Mouse (Mus musculus) midbrain, embryonic 16.5 days (tissue): ENCODE data around the gene Wfs1. TPM values are rescaled to one million over a fixed set of nuclear protein-coding genes. Genes with fewer than 3 reads are reported as not detected.
"Not testable (repeated sequence)": the region's sequence is repeated elsewhere in the genome, so short reads cannot be mapped to it uniquely, and the experiment has no call there.

ENCODE experiments used
- ATAC-seq: fragments of 200-750 bp; cut with Nextera tagmentation; 2 replicates; pipeline ENCODE4 v1.8.0; 2017; ENCODE audit warnings: moderate TSS enrichment
- H3K27ac ChIP-seq: fragments of 300-500 bp; sonication (generic); 2 replicates; pipeline ENCODE4 v1.5.1; 2014; ENCODE audit warnings: mild to moderate bottlenecking, low read length, mixed read lengths
- H3K27me3 ChIP-seq: fragments of 300-500 bp; sonication (generic); 2 replicates; pipeline ENCODE4 v1.6.1; 2014; ENCODE audit warnings: low read depth, low read length, mixed read lengths; ENCODE audit not compliant: control insufficient read depth, insufficient read depth
- H3K36me3 ChIP-seq: fragments of 300-500 bp; sonication (generic); 2 replicates; pipeline ENCODE4 v1.6.1; 2014; ENCODE audit warnings: mild to moderate bottlenecking, low read length, moderate library complexity, mixed read lengths; ENCODE audit not compliant: control insufficient read depth, insufficient read depth
- H3K4me1 ChIP-seq: fragments of 300-500 bp; sonication (generic); 2 replicates; pipeline ENCODE4 v1.6.1; 2014; ENCODE audit warnings: mild to moderate bottlenecking, low read length, mixed read lengths; ENCODE audit not compliant: control insufficient read depth, insufficient read depth
- H3K4me2 ChIP-seq: fragments of 300-500 bp; sonication (generic); 2 replicates; pipeline ENCODE4 v1.6.1; 2014; ENCODE audit warnings: mild to moderate bottlenecking, low read length, mixed read lengths
- H3K4me3 ChIP-seq: fragments of 300-500 bp; sonication (generic); 2 replicates; pipeline ENCODE4 v1.5.1; 2014; ENCODE audit warnings: low read depth, mild to moderate bottlenecking, low read length, moderate library complexity, mixed read lengths
- H3K9ac ChIP-seq: fragments of 300-500 bp; sonication (generic); 2 replicates; pipeline ENCODE4 v1.6.1; 2014; ENCODE audit warnings: low read depth, low read length, mixed read lengths
- H3K9me3 ChIP-seq: fragments of 300-500 bp; sonication (generic); replicated peaks from 2 replicates; pipeline ENCODE4 v1.6.1; 2014; ENCODE audit warnings: mild to moderate bottlenecking, low read length, mixed read lengths; ENCODE audit not compliant: control insufficient read depth, poor library complexity, severe bottlenecking
- WGBS: fragments of 180-500 bp; shearing (Covaris S2); extraction: QIAGEN DNeasy Blood & Tissue Kit; methylation state at CpG from one replicate; pipeline ENCODE4 v1.1.7; 2014; 5-methylcytosine and 5-hydroxymethylcytosine counted together
- polyA plus RNA-seq: library from polyadenylated mRNA; unstranded; fragments of >200 nt; fragmentation: Nextera tagmentation; extraction: Ambion mirVana; gene quantifications from 2 replicates; pipeline ENCODE4 v1.2.1, GENCODE M21; 2015

Wfs1 gene
- polyA plus RNA-seq, 1 experiment from 2014 or later = 11.1 TPM

DNA sequence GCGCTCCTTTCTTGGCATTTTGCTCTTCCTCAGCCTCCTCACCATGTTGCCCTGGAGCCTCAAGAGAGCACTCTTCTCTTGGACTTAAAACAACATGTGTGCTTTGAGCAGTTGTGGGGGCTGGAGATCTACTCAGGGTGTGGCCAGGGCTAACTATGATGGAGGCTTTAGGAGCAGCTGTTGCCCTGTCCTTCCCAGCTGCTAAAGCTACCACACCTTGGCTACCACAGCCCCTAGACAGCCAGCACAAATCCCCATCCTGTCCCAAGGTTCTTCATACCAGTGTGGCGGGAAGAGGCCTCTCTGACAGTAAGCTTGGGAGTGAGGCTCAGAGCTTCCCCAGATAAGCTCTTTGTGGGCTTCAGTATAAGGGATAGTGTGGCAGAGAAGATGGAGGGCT is 43.3 kb downstream of the Wfs1 start:
- peak overlapping the region; percentile 18; the same call in 1 of the 2 replicates for H3K9ac ChIP-seq
- no peak overlapping the region for H3K4me3 ChIP-seq
- no peaks in the 10 kb centered on the region for H3K9me3 ChIP-seq
- no peak overlapping the region for H3K4me2 ChIP-seq
- no peak for ATAC-seq
- WGBS = 74% methylated on average over 2 of the region's 2 CpGs
- peak overlapping the region; percentile 84 for H3K27ac ChIP-seq
- peaks cover 8% of the 10 kb centered on the region; the same call in 1 of the 2 replicates for H3K36me3 ChIP-seq
- no peaks in the 10 kb centered on the region for H3K27me3 ChIP-seq
- peaks cover 22% of the 10 kb centered on the region for H3K4me1 ChIP-seq

DNA sequence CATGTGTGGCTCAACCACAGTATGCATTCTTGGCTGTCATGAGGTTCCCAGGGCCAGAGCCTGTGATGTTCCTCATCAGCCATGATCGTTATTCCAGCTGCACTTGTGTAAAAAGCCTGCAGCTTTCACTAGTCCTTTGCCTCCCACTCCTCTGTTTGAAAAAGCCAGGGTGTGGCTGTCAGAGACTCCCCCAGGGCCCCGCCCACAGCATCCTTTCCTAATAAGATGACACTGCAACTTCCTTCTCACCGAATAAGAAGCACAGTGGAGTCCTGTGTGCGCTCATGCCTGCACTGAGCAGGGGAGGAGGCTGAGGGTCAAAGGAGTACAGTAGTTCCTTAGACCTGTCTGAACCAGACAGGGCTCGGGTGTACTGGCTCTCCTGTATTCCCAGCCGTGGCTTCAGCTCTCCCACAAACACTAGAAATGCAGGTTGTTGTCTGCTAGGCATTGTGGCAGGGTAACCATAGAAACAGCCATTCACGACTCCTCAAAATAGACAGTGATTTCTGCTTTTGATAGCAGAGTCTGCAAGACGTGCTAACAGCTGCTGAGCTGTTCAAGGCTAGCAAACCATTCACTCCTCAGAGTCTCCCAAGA is 43.8 kb downstream of the Wfs1 start:
- 29% methylated on average over 8 of the region's 8 CpGs for WGBS
- H3K9me3 ChIP-seq = no peaks in the 10 kb centered on the region
- H3K27me3 ChIP-seq = no peaks in the 10 kb centered on the region
- H3K36me3 ChIP-seq = peaks cover 8% of the 10 kb centered on the region; the same call in 1 of the 2 replicates
- H3K4me1 ChIP-seq = peaks cover 22% of the 10 kb centered on the region
- H3K4me2 ChIP-seq = no peak overlapping the region
- no peak overlapping the region for H3K4me3 ChIP-seq
- peak overlapping the region; percentile 18; the same call in 1 of the 2 replicates for H3K9ac ChIP-seq
- peak overlapping the region; percentile 84 for H3K27ac ChIP-seq
- peak; percentile 74 for ATAC-seq

DNA sequence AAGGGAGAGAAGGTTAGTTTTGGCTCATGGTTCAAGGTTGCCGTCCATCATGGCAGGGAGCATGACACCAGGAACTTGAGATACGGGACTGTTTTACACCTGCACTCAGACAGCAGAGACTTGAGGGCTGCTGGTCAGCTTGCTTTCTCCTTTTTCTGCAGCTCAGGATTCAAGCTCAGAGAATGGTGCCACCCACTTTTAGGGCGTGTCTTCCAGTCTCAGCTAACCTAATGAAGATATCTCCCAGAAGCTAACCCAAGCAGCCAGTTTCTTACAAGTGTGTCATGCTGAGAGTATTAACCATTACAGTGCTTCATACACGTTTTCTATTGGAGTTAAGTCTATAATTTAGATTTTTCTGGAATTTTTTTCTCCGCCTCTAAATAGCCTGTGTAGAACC is 44.5 kb downstream of the Wfs1 start:
- Histone ChIP-seq H3K27me3 (no peaks in the 10 kb centered on the region), H3K9me3 (no peaks in the 10 kb centered on the region), H3K4me2 (no peak overlapping the region), H3K27ac (peak overlapping the region; percentile 84), H3K9ac (no peak overlapping the region), H3K4me3 (no peak overlapping the region), H3K36me3 (peaks cover 5% of the 10 kb centered on the region; the same call in 1 of the 2 replicates), H3K4me1 (peaks cover 22% of the 10 kb centered on the region)
- ATAC-seq = no peak
- WGBS = 64% methylated on average over 5 of the region's 5 CpGs

DNA sequence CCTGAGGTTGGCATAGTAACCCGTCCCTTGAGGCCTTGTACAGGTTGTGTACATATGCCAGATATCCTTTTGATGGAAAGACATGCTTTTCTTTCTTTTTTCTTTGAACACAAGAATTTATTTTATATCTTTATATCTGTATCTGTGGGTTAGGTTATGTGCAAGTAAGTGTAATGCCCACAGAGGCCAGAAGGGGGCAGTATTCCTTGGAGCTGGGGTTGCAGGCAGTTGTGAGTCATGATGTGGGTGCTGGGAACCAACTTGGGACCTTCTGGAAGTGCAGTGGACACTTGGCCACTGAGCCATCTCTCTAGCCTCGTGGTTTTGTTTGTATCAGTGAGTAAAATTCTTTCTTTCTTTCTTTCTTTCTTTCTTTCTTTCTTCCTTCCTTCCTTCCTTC is 46.6 kb downstream of the Wfs1 start:
- Histone ChIP-seq H3K9me3 (no peaks in the 10 kb centered on the region), H3K4me3 (no peak overlapping the region), H3K4me1 (peaks cover 22% of the 10 kb centered on the region), H3K27me3 (no peaks in the 10 kb centered on the region), H3K27ac (no peak overlapping the region), H3K4me2 (no peak overlapping the region), H3K9ac (no peak overlapping the region), H3K36me3 (0 out of 2 replicates have a peak, but pooled peaks cover 3% of the 10 kb centered on the region)
- ATAC-seq = no peak
- WGBS = 93% methylated on average over 2 of the region's 2 CpGs

DNA sequence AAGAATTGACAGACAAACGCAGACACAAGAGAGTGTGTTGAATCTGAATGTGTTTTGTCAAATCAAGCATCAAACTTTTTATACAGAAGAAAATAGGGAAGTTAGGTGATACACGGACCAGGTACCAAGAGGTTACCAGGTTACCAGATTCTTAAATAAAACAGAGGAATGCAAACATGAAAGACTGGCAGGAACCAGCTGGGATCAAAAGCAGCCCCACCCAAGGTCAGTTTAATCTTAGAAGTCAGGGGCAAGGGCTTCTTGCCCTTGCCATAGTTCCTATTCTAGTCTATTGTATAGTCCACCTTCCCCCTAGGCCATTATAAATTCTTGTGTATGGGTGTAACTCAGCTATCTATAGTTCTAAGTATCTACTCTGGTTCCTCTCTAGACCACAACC is 50.0 kb downstream of the Wfs1 start:
- not testable (repeated sequence) for H3K4me2 ChIP-seq, H3K9ac ChIP-seq, ATAC-seq, H3K27ac ChIP-seq, H3K27me3 ChIP-seq, H3K9me3 ChIP-seq, H3K4me3 ChIP-seq, H3K36me3 ChIP-seq
- 78% methylated on average over 2 of the region's 2 CpGs for WGBS
- H3K4me1 ChIP-seq = peaks cover 19% of the 10 kb centered on the region

DNA sequence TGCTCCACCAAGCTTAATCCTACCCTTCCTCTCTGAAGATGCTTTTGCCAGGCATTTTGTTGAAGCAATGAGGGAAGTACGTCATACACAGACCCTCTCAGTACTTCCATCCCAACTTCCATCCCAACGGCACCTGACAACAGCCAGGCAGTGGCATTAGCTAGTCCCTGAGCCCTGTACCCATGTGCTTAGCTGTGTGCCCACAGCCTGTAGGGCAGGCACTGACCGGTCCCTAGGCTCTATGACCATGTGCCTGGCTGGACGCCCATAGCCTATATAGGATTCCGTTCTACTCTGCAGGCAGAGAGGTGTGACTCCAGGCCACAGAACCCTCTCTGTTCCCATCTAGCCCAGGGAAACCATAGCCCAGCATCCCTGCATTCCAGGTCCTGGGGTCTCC is 51.0 kb downstream of the Wfs1 start:
- H3K4me1 ChIP-seq = peaks cover 19% of the 10 kb centered on the region
- no peaks in the 10 kb centered on the region for H3K27me3 ChIP-seq
- no peaks in the 10 kb centered on the region for H3K9me3 ChIP-seq
- no peak overlapping the region for H3K9ac ChIP-seq
- no peak overlapping the region for H3K4me2 ChIP-seq
- 92% methylated on average over 5 of the region's 5 CpGs for WGBS
- H3K4me3 ChIP-seq = no peak overlapping the region
- H3K27ac ChIP-seq = no peak overlapping the region
- ATAC-seq = no peak
- no peaks in the 10 kb centered on the region for H3K36me3 ChIP-seq

DNA sequence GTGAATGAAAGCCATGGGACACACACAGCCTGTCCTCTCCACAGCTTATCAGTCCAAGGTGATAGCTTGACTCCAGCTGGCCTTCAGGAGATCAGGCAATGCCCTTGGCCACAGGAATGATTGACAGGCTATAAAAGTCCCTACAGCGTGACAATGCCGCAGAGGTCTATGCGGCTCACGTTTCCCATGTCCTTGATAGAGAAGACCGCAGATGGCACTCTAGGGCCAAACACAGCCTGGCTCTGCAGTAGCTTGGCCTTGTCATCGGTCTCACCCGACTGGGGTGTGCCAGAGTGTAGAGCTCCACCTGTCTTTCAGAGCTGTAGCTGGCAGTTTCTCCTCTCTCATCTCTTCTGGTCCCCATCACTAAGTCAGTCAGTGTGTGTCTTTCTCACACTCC is 52.5 kb downstream of the Wfs1 start:
- Histone ChIP-seq H3K9me3 (no peaks in the 10 kb centered on the region), H3K27ac (peak overlapping the region; percentile 82), H3K4me3 (no peak overlapping the region), H3K27me3 (no peaks in the 10 kb centered on the region), H3K36me3 (peaks cover 1% of the 10 kb centered on the region; the same call in 1 of the 2 replicates), H3K4me1 (peaks cover 19% of the 10 kb centered on the region), H3K4me2 (no peak overlapping the region), H3K9ac (no peak overlapping the region)
- ATAC-seq = peak; percentile 8; the same call in 1 of the 2 replicates
- 75% methylated on average over 7 of the region's 7 CpGs for WGBS

DNA sequence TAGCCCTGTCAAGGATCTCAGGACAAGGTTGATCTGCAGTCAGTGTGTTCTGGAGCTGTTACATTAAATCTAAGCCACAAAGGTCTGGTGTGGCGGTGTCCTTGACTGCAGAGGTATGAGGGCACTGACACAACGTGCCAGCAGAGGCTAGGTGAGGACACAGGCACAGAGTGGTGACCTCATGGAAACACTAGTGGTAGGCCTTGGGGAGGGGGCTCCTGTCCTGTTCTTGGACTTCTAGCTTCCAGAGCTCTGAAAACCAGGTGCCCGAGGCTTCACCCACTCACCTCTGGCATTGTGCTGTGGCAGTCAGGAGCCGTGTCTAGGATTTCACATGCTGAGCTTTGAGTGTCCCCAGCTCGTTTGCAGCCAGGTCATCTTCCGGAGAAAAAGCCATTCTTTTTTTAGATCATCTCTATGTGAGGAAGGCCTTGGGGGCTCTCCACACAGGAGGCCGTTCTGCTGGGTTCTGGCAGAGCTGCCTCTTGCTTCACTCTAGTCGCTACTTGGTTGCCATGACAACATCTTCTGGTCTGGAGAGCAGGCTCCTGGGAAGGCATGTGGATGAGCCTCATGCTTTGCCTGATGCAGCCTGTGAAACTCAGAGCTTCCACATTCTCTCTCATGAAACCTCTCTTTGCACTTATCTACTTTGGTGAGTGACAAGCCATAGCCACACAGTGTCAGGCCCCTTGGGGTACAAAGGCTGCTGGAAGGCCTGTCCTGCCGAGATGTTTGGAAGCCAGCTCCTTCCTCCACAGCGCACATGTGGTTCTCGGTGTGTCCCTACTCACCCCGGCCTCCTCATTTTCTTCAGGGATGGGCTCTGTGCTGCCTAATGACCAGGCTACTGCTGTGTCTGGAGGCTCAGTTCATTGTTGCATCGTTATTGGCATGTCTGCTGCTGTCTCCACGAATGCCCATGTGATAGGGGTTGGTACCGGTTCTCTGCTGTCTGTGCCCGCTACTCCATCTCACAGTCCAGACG is 53.2 kb downstream of the Wfs1 start:
- peak; percentile 86 for ATAC-seq
- H3K27me3 ChIP-seq = no peaks in the 10 kb centered on the region
- 43% methylated on average over 17 of the region's 17 CpGs for WGBS
- H3K27ac ChIP-seq = peak overlapping the region; percentile 82
- H3K9ac ChIP-seq = no peak overlapping the region
- H3K4me3 ChIP-seq = no peak overlapping the region
- H3K36me3 ChIP-seq = peaks cover 4% of the 10 kb centered on the region; the same call in 1 of the 2 replicates
- peaks cover 19% of the 10 kb centered on the region for H3K4me1 ChIP-seq
- H3K9me3 ChIP-seq = no peaks in the 10 kb centered on the region
- H3K4me2 ChIP-seq = no peak overlapping the region

DNA sequence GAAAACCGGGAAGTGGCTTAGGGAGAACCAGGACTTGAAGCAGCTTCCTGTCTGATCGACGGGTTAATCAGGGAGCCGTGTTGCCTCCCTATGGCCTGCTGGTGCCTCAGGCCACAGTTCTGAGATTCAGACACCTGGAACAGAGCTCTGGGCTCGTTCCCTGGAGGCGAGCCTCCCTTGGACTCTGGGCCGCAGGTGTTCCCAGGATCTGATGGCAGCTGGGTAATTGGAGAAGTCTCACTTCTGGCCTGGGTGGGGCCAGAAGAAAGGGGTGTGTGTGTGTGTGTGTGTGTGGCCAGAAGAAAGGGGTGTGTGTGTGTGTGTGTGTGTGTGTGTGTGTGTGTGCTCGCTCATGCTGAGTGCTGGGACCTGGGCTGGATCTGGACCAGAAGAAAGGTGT is 55.6 kb downstream of the Wfs1 start:
- Histone ChIP-seq H3K27ac (no peak overlapping the region), H3K9me3 (no peaks in the 10 kb centered on the region), H3K4me3 (no peak overlapping the region), H3K4me1 (peaks cover 19% of the 10 kb centered on the region), H3K27me3 (no peaks in the 10 kb centered on the region), H3K4me2 (no peak overlapping the region), H3K9ac (no peak overlapping the region), H3K36me3 (peaks cover 10% of the 10 kb centered on the region)
- WGBS = 61% methylated on average over 8 of the region's 8 CpGs
- no peak for ATAC-seq
